Mouse (Mus musculus) cerebellum, postnatal 10 days (tissue): Measurements from ENCODE around the gene Taf1c.

Experiments used
- DNase-seq, 2 experiments: peaks; one replicate each; pipeline ENCODE4 v3.0.0; 2021; ENCODE audit warnings: mixed read lengths in 2 of 2

The Taf1c gene

GRCm38 (mm10) chr8:119623061-119623460 is 18.0 kb upstream of the Taf1c start:
- no peak for DNase-seq

DNA sequence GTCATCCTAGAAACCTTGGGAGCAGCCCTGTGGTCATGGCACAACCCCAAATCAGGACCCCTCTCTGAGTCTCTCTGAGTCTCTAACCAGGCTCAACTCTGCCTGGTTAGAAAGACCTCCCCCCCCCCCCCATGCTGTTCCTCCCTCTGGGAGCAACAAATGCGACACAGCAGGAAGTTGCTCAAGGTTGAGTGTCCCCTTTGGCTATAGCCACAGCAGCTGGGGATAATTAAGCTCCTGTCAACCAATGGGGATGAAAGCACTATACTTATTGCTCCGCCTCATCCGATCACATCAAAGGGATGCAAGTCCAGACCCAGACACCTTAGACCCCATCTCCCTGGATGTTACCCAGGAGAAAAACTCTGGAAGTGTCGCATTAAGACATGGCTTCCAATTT is 17.5 kb upstream of the Taf1c start:
- no peak for DNase-seq

DNA sequence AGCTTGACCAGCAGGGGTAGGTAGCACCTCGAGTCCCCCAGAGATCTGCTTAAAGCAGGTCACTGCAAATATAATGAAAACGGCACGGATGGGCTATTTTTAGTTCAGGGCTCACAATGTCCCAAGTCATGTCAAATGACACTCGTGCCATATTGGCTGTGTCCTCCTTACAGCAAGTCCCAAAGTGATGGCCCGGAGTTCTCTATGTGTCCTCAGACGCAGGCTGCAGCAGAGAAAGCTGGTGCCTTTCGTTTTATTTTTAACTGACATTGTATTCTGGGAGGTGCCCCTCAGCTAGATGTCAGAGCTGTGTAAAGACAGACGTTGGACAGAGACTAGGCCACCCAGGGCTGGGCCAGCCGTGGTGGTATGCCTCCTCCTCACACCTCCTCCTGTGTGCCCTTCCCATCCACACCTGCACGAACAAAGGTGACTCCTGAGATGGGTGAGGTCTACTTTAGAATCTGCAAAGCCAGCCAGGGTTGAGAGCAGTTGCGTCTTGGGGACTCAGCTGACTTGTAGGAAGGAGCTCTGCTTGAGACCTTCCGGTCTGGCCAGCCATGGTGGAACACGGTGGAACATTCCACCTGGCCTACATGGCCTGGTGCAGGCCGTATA is 15.9 kb upstream of the Taf1c start:
- DNase-seq: no peak

- no peak for DNase-seq
These were observed 15.3 kb upstream of the Taf1c start for GRCm38 (mm10) chr8:119620116-119620840.

GRCm38 (mm10) chr8:119618887-119619286 is 13.9 kb upstream of the Taf1c start:
- DNase-seq: no peak

DNA sequence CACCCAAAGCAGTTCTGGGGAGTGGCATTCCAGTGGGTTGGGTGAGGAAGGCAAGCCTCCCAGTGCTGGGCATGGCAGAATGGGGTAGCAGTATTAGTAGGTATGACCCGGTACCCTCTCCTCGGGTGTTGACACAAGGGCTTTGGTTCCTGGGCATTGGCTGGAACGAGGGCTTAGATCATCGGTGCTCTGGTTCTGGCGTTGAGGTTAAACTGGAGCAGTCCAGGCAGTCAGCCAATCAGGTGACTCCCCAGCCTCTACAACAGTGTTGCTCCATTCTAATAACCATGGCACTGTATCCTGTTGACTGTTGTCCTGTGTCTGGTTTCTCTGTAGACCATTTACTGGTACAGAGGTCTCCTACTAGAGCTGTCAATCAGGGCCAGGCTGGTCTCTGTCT is 12.6 kb upstream of the Taf1c start:
- no peak for DNase-seq

GRCm38 (mm10) chr8:119616811-119617210 is 11.8 kb upstream of the Taf1c start:
- DNase-seq: no peak

DNA sequence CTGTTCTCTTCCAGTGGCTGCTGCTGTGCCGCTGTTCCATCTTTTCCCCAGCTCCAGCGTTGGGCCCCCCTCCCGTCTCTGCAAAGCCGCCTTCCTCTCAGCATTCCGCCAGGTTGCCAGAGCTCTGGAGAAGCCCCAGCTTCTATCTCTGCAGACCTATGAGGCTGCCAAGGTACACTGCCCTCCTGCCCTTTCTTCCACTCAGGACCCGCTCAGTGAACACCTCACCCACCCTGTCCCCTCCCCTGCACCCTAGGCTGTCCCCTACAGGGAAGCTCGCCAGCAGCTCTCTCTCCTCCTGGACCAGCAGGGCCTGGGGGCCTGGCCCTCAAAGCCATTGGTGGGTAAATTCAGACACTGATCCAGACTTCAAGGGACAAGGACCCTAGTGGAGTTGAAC is 11.3 kb upstream of the Taf1c start:
- DNase-seq: no peak

DNA sequence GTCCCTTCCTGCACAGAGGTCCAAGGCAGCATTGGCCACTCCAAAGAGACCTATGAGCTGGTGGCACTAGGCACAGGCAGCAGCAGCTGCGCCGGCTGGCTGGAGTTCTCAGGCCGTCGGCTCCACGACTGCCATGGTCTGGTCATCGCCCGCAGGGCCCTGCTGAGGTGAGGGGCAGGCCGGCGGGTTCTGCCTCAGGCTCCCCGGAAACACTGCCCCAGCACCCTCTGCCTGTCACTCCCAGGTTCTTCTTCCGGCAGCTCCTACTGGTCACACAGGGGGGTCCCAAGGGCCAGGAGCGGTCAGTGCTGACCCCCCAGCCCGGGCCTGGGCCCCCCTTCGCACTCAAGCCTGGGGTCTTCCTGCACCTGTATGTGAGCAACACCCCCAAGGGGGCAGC is 10.1 kb upstream of the Taf1c start:
- no peak for DNase-seq

DNA sequence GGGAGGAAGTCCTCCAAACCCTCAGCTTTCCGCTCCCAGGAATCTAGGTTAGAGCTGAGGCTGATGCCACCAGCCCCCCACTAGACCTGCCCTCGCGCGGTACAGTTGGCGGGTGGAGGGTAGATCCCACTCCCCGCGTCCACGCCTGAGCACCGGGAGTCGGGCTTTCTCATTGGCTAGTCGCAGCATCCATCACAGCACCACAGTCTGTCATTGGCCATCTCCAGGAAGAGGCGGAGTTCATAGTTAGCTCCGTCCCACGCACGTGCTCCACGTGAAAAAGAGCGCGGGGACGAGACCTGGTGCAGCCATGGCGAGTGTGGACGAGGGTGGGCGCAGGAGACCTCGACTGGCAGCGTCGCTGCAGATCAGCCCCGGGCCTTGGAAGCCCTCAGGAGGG is 7.4 kb upstream of the Taf1c start, which contains the start of gene Adad2:
Gene Adad2 (plus strand): TSS at position 277 of the 400 bp plus-strand sequence.
- DNase-seq: no peak

DNA sequence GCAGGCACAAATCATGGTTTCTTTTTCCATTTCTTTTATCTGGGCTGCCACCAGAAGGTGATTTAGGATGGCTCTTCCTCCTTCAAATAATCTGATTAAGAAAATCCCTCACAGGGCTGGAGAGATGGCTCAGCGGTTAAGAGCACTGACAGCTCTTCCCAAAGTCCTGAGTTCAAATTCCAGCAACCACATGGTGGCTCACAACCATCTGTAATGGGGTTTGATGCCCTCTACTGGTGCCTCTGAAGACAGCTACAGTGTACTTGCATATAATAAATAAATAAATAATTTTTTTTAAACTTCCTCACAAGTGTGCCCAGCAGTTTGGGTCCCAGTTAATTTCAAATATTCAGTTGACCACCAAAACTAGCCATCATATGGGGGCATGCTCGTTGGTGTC is 1.2 kb upstream of the Taf1c start:
- DNase-seq: no peak

GRCm38 (mm10) chr8:119604398-119604803 is 621 bp downstream of the Taf1c start:
- no peak for DNase-seq

- DNase-seq: no peak
These were observed 1.3 kb downstream of the Taf1c start for GRCm38 (mm10) chr8:119603771-119604170.

DNA sequence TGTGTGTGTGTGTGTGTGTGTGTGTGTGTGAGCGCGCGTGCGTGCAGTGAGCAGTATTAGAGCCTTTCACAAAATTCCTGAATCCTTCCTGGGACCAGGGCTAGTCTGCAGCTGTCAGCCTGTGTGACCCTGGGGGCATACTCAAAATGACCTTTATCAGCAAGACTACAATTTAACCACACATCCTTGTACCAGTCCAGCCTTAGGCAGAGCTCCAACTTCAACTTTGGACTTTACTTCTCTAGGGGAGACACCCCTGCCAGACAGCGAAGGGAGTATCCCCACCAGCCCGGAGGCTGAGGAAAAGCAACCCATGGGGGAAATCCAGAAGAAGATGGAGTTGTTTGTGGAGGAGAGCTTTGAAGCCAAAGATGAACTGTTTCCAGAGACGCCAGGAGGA is 13.6 kb downstream of the Taf1c start:
- no peak for DNase-seq

GRCm38 (mm10) chr8:119590348-119590747 is 14.7 kb downstream of the Taf1c start:
- DNase-seq: no peak

- no peak for DNase-seq
These were observed 16.2 kb downstream of the Taf1c start for GRCm38 (mm10) chr8:119588844-119589243.

DNA sequence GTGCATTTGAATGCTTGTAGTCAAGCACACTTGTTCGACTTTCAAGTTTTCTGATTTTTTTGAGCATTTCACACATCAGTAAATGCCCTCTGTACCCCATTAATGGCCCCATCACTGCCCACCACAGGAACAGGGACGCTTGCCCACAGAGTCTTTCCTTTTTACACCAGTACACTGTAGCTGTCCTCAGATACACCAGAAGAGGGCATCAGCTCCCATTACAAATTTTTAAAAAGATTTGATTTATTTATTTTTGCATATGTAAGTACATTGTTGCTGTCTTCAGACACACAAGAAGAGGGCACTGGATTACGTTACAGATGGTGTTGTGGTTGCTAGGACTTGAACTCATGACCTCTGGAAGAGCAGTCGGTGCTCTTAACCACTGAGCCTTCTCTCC is 16.7 kb downstream of the Taf1c start:
- no peak for DNase-seq

GRCm38 (mm10) chr8:119585901-119586300 is 19.1 kb downstream of the Taf1c start:
- no peak for DNase-seq

- no peak for DNase-seq
These were observed 24.4 kb downstream of the Taf1c start for GRCm38 (mm10) chr8:119580441-119581161.

DNA sequence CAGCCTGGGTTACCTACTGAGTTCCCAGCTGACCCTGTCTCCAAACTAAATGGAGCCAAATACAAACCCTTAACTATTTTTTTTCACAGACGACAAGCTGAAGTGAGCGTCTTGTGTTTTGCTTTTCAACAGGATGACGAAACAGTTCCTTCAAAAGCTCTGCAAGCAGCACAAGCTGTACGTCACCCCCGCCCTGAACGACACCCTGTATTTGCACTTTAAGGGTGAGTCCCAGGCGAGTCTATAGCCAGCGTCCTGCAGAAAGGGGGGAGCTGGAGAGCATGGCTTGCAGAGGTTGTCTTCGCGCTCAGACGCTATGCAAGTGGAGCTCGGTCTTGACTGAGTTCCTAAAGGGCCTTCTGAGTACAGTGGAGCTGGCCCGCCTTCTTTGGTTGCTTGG is 25.9 kb downstream of the Taf1c start:
- no peak for DNase-seq

- DNase-seq: no peak
These were observed 29.7 kb downstream of the Taf1c start for GRCm38 (mm10) chr8:119575366-119575726.

- peak; percentile 99 for DNase-seq
These were observed 30.3 kb downstream of the Taf1c start, which contains the start of the genes Hsdl1 and Dnaaf1 for GRCm38 (mm10) chr8:119574437-119575365. TSS of gene Hsdl1 (minus strand) at chr8:119575183. TSS of gene Dnaaf1 (plus strand) at chr8:119575235.

DNA sequence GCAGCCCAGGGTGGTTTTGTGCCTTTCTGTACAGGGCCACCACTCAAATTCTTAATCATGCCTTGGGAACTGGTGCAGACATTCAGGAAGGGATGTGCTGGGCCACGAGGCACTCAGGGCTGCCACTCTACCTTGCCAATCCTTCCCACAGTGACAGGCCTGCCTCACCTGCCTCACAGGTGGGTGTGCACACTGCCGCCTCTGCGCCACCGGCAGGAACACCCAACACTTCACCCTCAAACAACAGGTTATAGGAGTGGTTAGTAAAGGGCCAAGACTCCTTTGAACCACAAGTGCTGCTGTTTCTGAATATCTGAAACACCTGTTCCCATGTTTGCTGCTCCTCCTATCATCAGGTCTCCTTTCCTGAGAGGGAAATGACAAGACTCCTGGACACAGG is 32.6 kb downstream of the Taf1c start:
- DNase-seq: no peak
